Mouse (Mus musculus): ENCODE results near the gene Il17ra. TPM values are rescaled to one million over a fixed set of nuclear protein-coding genes. Genes with fewer than 3 reads are reported as not detected.
A peak's percentile ranks its signal among the peaks of the same experiment; 100 is the strongest.

The Il17ra gene
- total and polyA plus RNA-seq, 2 experiments, result 3.6 to 20.7 TPM

GRCm38 (mm10) chr6:120452384-120453102 lies 10.5 kb upstream of the Il17ra start:
- H3K36me3 ChIP-seq (ENCODE audit: control insufficient read depth, insufficient read depth, low read length), result no peaks in the 10 kb centered on the region
- no peak overlapping the region for H3K9ac ChIP-seq (ENCODE audit: low read depth, low read length)
- no peak overlapping the region for H3K4me3 ChIP-seq (ENCODE audit: insufficient read depth, low read depth, low read length)
- no peaks in the 10 kb centered on the region for H3K27me3 ChIP-seq (ENCODE audit: control insufficient read depth, insufficient read depth, low read length)
- H3K27ac ChIP-seq (replicated peaks; ENCODE audit: insufficient read depth, low read depth, low read length), result no peak overlapping the region
- H3K79me2 ChIP-seq (ENCODE audit: control insufficient read depth, insufficient read depth, low read length), result no peaks in the 10 kb centered on the region
- H3K4me1 ChIP-seq (ENCODE audit: control insufficient read depth, insufficient read depth, low read length), result peaks cover 8% of the 10 kb centered on the region
- WGBS, result 73% methylated on average over 11 of the region's 11 CpGs
- no peak for DNase-seq (ENCODE audit: extremely low read depth, low read depth, low spot score)
- TF ChIP-seq POLR2A (IDR thresholded peaks at IDR 0.05; ENCODE audit: extremely low read depth, insufficient read depth, low read length), result no peak
- no peak; the same call in 1 of the 2 replicates for TF ChIP-seq CTCF (IDR thresholded peaks at IDR 0.05; ENCODE audit: low read depth, low read length)

GRCm38 (mm10) chr6:120453103-120453445 lies 10.0 kb upstream of the Il17ra start:
- no peak overlapping the region for H3K4me3 ChIP-seq (ENCODE audit: insufficient read depth, low read depth, low read length)
- no peak overlapping the region for H3K27ac ChIP-seq (replicated peaks; ENCODE audit: insufficient read depth, low read depth, low read length)
- H3K9ac ChIP-seq (ENCODE audit: low read depth, low read length), result no peak overlapping the region
- TF ChIP-seq POLR2A (IDR thresholded peaks at IDR 0.05; ENCODE audit: extremely low read depth, insufficient read depth, low read length) (no peak), CTCF (IDR thresholded peaks at IDR 0.05; ENCODE audit: low read depth, low read length) (no peak)
- 82% methylated on average over 5 of the region's 5 CpGs for WGBS
- H3K36me3 ChIP-seq (ENCODE audit: control insufficient read depth, insufficient read depth, low read length), result no peaks in the 10 kb centered on the region
- no peaks in the 10 kb centered on the region for H3K27me3 ChIP-seq (ENCODE audit: control insufficient read depth, insufficient read depth, low read length)
- H3K4me1 ChIP-seq (ENCODE audit: control insufficient read depth, insufficient read depth, low read length), result peaks cover 8% of the 10 kb centered on the region
- no peaks in the 10 kb centered on the region for H3K79me2 ChIP-seq (ENCODE audit: control insufficient read depth, insufficient read depth, low read length)
- DNase-seq (ENCODE audit: extremely low read depth, low read depth, low spot score), result no peak

- no peaks in the 10 kb centered on the region for H3K27me3 ChIP-seq (ENCODE audit: control insufficient read depth, insufficient read depth, low read length)
- no peaks in the 10 kb centered on the region for H3K79me2 ChIP-seq (ENCODE audit: control insufficient read depth, insufficient read depth, low read length)
- peaks cover 8% of the 10 kb centered on the region for H3K4me1 ChIP-seq (ENCODE audit: control insufficient read depth, insufficient read depth, low read length)
- H3K27ac ChIP-seq (replicated peaks; ENCODE audit: insufficient read depth, low read depth, low read length), result no peak overlapping the region
- no peak overlapping the region for H3K4me3 ChIP-seq (ENCODE audit: insufficient read depth, low read depth, low read length)
- TF ChIP-seq POLR2A (IDR thresholded peaks at IDR 0.05; ENCODE audit: extremely low read depth, insufficient read depth, low read length) (no peak), CTCF (IDR thresholded peaks at IDR 0.05; ENCODE audit: low read depth, low read length) (no peak)
- 93% methylated on average over 3 of the region's 3 CpGs for WGBS
- H3K9ac ChIP-seq (ENCODE audit: low read depth, low read length), result no peak overlapping the region
- H3K36me3 ChIP-seq (ENCODE audit: control insufficient read depth, insufficient read depth, low read length), result no peaks in the 10 kb centered on the region
- no peak for DNase-seq (ENCODE audit: extremely low read depth, low read depth, low spot score)
These were observed 9.5 kb upstream of the Il17ra start for GRCm38 (mm10) chr6:120453556-120453955.

- Histone ChIP-seq H3K27me3 (ENCODE audit: control insufficient read depth, insufficient read depth, low read length) (no peaks in the 10 kb centered on the region), H3K27ac (replicated peaks; ENCODE audit: insufficient read depth, low read depth, low read length) (peak overlapping the region; percentile 92), H3K4me1 (ENCODE audit: control insufficient read depth, insufficient read depth, low read length) (peaks cover 8% of the 10 kb centered on the region), H3K9ac (ENCODE audit: low read depth, low read length) (peak overlapping the region; percentile 57), H3K79me2 (ENCODE audit: control insufficient read depth, insufficient read depth, low read length) (no peaks in the 10 kb centered on the region), H3K36me3 (ENCODE audit: control insufficient read depth, insufficient read depth, low read length) (no peaks in the 10 kb centered on the region), H3K4me3 (ENCODE audit: insufficient read depth, low read depth, low read length) (no peak overlapping the region)
- peak; percentile 98 for DNase-seq (ENCODE audit: extremely low read depth, low read depth, low spot score)
- 9% methylated on average over 11 of the region's 11 CpGs for WGBS
- TF ChIP-seq POLR2A (IDR thresholded peaks at IDR 0.05; ENCODE audit: extremely low read depth, insufficient read depth, low read length), result no peak
- TF ChIP-seq CTCF (IDR thresholded peaks at IDR 0.05; ENCODE audit: low read depth, low read length), result no peak
These were observed 8.4 kb upstream of the Il17ra start for GRCm38 (mm10) chr6:120454627-120455077.

GRCm38 (mm10) chr6:120457074-120457473 lies 6.0 kb upstream of the Il17ra start:
- WGBS, result 49% methylated on average over 7 of the region's 7 CpGs
- Histone ChIP-seq H3K4me1 (ENCODE audit: control insufficient read depth, insufficient read depth, low read length) (peaks cover 8% of the 10 kb centered on the region), H3K36me3 (ENCODE audit: control insufficient read depth, insufficient read depth, low read length) (no peaks in the 10 kb centered on the region), H3K9ac (ENCODE audit: low read depth, low read length) (no peak overlapping the region), H3K27ac (replicated peaks; ENCODE audit: insufficient read depth, low read depth, low read length) (no peak overlapping the region), H3K79me2 (ENCODE audit: control insufficient read depth, insufficient read depth, low read length) (no peaks in the 10 kb centered on the region), H3K27me3 (ENCODE audit: control insufficient read depth, insufficient read depth, low read length) (no peaks in the 10 kb centered on the region), H3K4me3 (ENCODE audit: insufficient read depth, low read depth, low read length) (no peak overlapping the region)
- no peak for TF ChIP-seq POLR2A (IDR thresholded peaks at IDR 0.05; ENCODE audit: extremely low read depth, insufficient read depth, low read length)
- peak; percentile 36; the same call in 1 of the 2 replicates for TF ChIP-seq CTCF (IDR thresholded peaks at IDR 0.05; ENCODE audit: low read depth, low read length)
- DNase-seq (ENCODE audit: extremely low read depth, low read depth, low spot score), result peak; percentile 40

- Histone ChIP-seq H3K36me3 (ENCODE audit: control insufficient read depth, insufficient read depth, low read length) (no peaks in the 10 kb centered on the region), H3K27me3 (ENCODE audit: control insufficient read depth, insufficient read depth, low read length) (no peaks in the 10 kb centered on the region), H3K4me3 (ENCODE audit: insufficient read depth, low read depth, low read length) (no peak overlapping the region), H3K79me2 (ENCODE audit: control insufficient read depth, insufficient read depth, low read length) (no peaks in the 10 kb centered on the region), H3K4me1 (ENCODE audit: control insufficient read depth, insufficient read depth, low read length) (peaks cover 8% of the 10 kb centered on the region), H3K9ac (ENCODE audit: low read depth, low read length) (no peak overlapping the region), H3K27ac (replicated peaks; ENCODE audit: insufficient read depth, low read depth, low read length) (no peak overlapping the region)
- 78% methylated on average over 5 of the region's 5 CpGs for WGBS
- DNase-seq (ENCODE audit: extremely low read depth, low read depth, low spot score), result no peak
- TF ChIP-seq CTCF (IDR thresholded peaks at IDR 0.05; ENCODE audit: low read depth, low read length) (no peak), POLR2A (IDR thresholded peaks at IDR 0.05; ENCODE audit: extremely low read depth, insufficient read depth, low read length) (no peak)
These were observed 5.3 kb upstream of the Il17ra start for GRCm38 (mm10) chr6:120457751-120458150.
